Mouse (Mus musculus) liver, embryonic 11.5 days (tissue): Measurements from ENCODE around the gene Pramef12. TPM values are rescaled to one million over a fixed set of nuclear protein-coding genes. Genes with fewer than 3 reads are reported as not detected.

ENCODE experiments used
- ATAC-seq: fragments of 200-750 bp; cut with Nextera tagmentation; replicated peaks from 2 replicates; pipeline ENCODE4 v1.8.0; 2017; ENCODE audit warnings: moderate number of reproducible peaks, mild to moderate bottlenecking, moderate TSS enrichment, moderate library complexity; ENCODE audit not compliant: low FRiP score
- DNase-seq: peaks from one replicate; pipeline ENCODE4 v3.0.0-alpha.2; 2017; ENCODE audit warnings: low spot score
- H3K27ac ChIP-seq: fragments of 300-500 bp; sonication (generic); 2 replicates; pipeline ENCODE4 v1.5.1; 2014; ENCODE audit warnings: mild to moderate bottlenecking, low read depth, low read length, control low read depth
- H3K27me3 ChIP-seq: fragments of 300-500 bp; sonication (generic); replicated peaks from 2 replicates; pipeline ENCODE4 v1.6.1; 2014; ENCODE audit warnings: low read length, mixed read lengths; ENCODE audit not compliant: control insufficient read depth, insufficient read depth
- H3K36me3 ChIP-seq: fragments of 300-500 bp; sonication (generic); 2 replicates; pipeline ENCODE4 v1.6.1; 2014; ENCODE audit warnings: mild to moderate bottlenecking, low read length, moderate library complexity, mixed read lengths; ENCODE audit not compliant: control insufficient read depth, insufficient read depth
- H3K4me1 ChIP-seq: fragments of 300-500 bp; sonication (generic); replicated peaks from 2 replicates; pipeline ENCODE4 v1.6.1; 2014; ENCODE audit warnings: low read length, mixed read lengths; ENCODE audit not compliant: control insufficient read depth, insufficient read depth
- H3K4me2 ChIP-seq: fragments of 300-500 bp; sonication (generic); 2 replicates; pipeline ENCODE4 v1.6.1; 2014; ENCODE audit warnings: mild to moderate bottlenecking, control low read depth, moderate library complexity
- H3K4me3 ChIP-seq: fragments of 300-500 bp; sonication (generic); 2 replicates; pipeline ENCODE4 v1.5.1; 2014; ENCODE audit warnings: low read depth, low read length, control low read depth
- H3K9ac ChIP-seq: fragments of 300-500 bp; sonication (generic); 2 replicates; pipeline ENCODE4 v1.6.1; 2014; ENCODE audit warnings: low read depth, low read length, control low read depth
- H3K9me3 ChIP-seq: fragments of 300-500 bp; sonication (generic); 2 replicates; pipeline ENCODE4 v1.6.1; 2016; ENCODE audit warnings: low read length, inconsistent platforms, mixed read lengths; ENCODE audit not compliant: control insufficient read depth
- WGBS: fragments of 180-500 bp; shearing (Covaris S2); extraction: QIAGEN DNeasy Blood & Tissue Kit; methylation state at CpG from one replicate; pipeline ENCODE4 v1.1.7; 2014; 5-methylcytosine and 5-hydroxymethylcytosine counted together
- polyA plus RNA-seq: library from polyadenylated mRNA; unstranded; fragments of >200 nt; fragmentation: Nextera tagmentation; extraction: Ambion mirVana; gene quantifications from 2 replicates; pipeline ENCODE4 v1.2.1, GENCODE M21; 2014

The Pramef12 gene
- polyA plus RNA-seq = 0.09 TPM in 1 of 2 replicates, not detected in the other

- H3K4me2 ChIP-seq = no peak within 1 kb of the TSS
- no peak within 1 kb of the TSS for H3K27ac ChIP-seq
- no peaks in the 10 kb centered on the region for H3K36me3 ChIP-seq
- H3K4me1 ChIP-seq = no peaks in the 10 kb centered on the region
- H3K27me3 ChIP-seq = no peaks in the 10 kb centered on the region
- DNase-seq (no peak), ATAC-seq (no peak)
- H3K4me3 ChIP-seq = no peak within 1 kb of the TSS
- no peaks in the 10 kb centered on the region for H3K9me3 ChIP-seq
- 59% methylated on average over 9 of the region's 9 CpGs for WGBS
- H3K9ac ChIP-seq = no peak within 1 kb of the TSS
Observed at GRCm38 (mm10) chr4:144408290-144408689, at the start of gene Pramef12. TSS of gene Pramef12 (minus strand) at chr4:144408464.

- H3K9me3 ChIP-seq = no peaks in the 10 kb centered on the region
- no peak within 1 kb of the TSS for H3K4me3 ChIP-seq
- H3K4me1 ChIP-seq = no peaks in the 10 kb centered on the region
- H3K9ac ChIP-seq = no peak within 1 kb of the TSS
- H3K36me3 ChIP-seq = no peaks in the 10 kb centered on the region
- no peak within 1 kb of the TSS for H3K27ac ChIP-seq
- ATAC-seq (no peak), DNase-seq (no peak)
- no peaks in the 10 kb centered on the region for H3K27me3 ChIP-seq
- WGBS = 61% methylated on average over 2 of the region's 2 CpGs
- H3K4me2 ChIP-seq = no peak within 1 kb of the TSS
Observed at GRCm38 (mm10) chr4:144453217-144453616, 45.0 kb upstream of the Pramef12 start, which contains the start of gene Gm9944. TSS of gene Gm9944 (minus strand) at chr4:144453317.

DNA sequence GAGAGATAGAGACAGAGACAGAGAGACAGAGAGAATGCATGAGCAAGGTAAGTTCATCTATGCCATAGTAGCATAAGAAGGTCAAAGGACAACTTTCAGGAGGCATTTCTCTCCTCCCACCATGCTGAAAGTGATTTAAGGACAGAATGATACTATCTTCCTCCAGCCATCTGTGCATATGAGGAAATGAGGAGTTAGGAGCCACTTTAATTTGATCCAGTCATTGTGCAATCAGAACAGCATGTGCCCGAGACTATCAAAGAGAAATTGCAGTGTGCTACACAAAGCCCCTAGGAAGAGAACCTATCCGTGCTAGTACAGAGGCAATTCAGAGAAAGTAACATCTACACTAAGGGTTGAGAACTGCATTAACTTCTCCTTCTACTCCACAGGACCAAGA, 40.3 kb upstream of the Pramef12 start:
- no peaks in the 10 kb centered on the region for H3K4me1 ChIP-seq
- no peaks in the 10 kb centered on the region for H3K36me3 ChIP-seq
- H3K27me3 ChIP-seq = no peaks in the 10 kb centered on the region
- H3K4me2 ChIP-seq = no peak overlapping the region
- no peaks in the 10 kb centered on the region for H3K9me3 ChIP-seq
- no peak overlapping the region for H3K4me3 ChIP-seq
- H3K9ac ChIP-seq = no peak overlapping the region
- ATAC-seq = no peak
- H3K27ac ChIP-seq = no peak overlapping the region
- DNase-seq = no peak
- 74% methylated on average over 2 of the region's 2 CpGs for WGBS

DNA sequence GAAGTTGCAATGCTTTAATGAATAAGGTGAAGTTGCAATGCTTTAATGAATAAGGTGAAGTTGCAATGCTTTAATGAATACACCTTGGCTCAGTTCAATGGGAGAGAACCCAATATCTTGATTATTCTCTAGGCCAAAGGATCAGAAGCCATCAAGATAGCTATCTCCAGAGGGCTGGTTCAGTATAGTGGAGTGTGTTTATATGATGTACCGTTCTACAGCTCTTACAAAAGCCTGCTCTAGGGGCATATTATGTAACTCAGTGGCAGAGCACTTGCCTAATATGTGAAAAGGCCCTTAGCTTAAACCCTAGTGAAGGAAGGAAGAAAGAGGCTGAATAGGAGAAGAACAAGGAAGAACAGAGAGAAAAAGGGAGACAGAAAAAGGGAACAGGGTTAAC, 33.3 kb upstream of the Pramef12 start:
- Histone ChIP-seq H3K4me3 (no peak overlapping the region), H3K9me3 (no peaks in the 10 kb centered on the region), H3K36me3 (no peaks in the 10 kb centered on the region), H3K4me1 (no peaks in the 10 kb centered on the region), H3K9ac (no peak overlapping the region), H3K27me3 (no peaks in the 10 kb centered on the region), H3K4me2 (no peak overlapping the region), H3K27ac (no peak overlapping the region)
- ATAC-seq (no peak), DNase-seq (no peak)
- 63% methylated on average over 1 of the region's 1 CpGs for WGBS

- DNase-seq (no peak), ATAC-seq (no peak)
- Histone ChIP-seq H3K9ac (no peak overlapping the region), H3K27ac (no peak overlapping the region), H3K9me3 (no peaks in the 10 kb centered on the region), H3K4me1 (no peaks in the 10 kb centered on the region), H3K4me3 (no peak overlapping the region), H3K27me3 (no peaks in the 10 kb centered on the region), H3K4me2 (no peak overlapping the region), H3K36me3 (no peaks in the 10 kb centered on the region)
- WGBS = 77% methylated on average over 4 of the region's 4 CpGs
Observed at GRCm38 (mm10) chr4:144441095-144441494, 32.8 kb upstream of the Pramef12 start.

- ATAC-seq (no peak), DNase-seq (no peak)
- Histone ChIP-seq H3K4me3 (no peak within 1 kb of the TSS), H3K9ac (no peak within 1 kb of the TSS), H3K4me2 (no peak within 1 kb of the TSS), H3K27ac (no peak within 1 kb of the TSS), H3K4me1 (no peaks in the 10 kb centered on the region), H3K9me3 (no peaks in the 10 kb centered on the region), H3K27me3 (no peaks in the 10 kb centered on the region), H3K36me3 (no peaks in the 10 kb centered on the region)
Observed at GRCm38 (mm10) chr4:144438672-144439071, 30.4 kb upstream of the Pramef12 start, which contains the start of gene 1700012P22Rik. TSS of gene 1700012P22Rik (minus strand) at chr4:144438772.

DNA sequence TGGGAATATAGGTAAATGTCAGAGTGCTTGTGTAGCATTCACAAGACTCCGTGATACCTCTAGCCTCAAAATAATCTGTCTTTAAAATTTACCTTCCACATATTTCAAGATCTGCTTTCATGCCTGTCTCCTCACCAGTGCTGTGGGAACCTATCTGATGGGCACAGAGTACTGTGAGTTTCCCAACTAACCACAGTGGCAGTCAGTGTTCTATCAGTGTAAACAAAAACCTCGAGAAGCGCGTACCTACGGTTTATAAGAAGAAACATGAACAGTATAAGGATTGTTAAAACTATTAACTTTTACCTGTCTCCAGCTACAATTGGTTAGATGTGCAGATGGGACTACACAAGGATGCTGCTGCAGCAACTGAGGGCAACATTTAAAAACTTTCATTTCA, 25.0 kb upstream of the Pramef12 start:
- Histone ChIP-seq H3K4me3 (no peak overlapping the region), H3K4me2 (no peak overlapping the region), H3K36me3 (no peaks in the 10 kb centered on the region), H3K9me3 (no peaks in the 10 kb centered on the region), H3K9ac (no peak overlapping the region), H3K27ac (no peak overlapping the region), H3K27me3 (no peaks in the 10 kb centered on the region), H3K4me1 (no peaks in the 10 kb centered on the region)
- DNase-seq = no peak
- WGBS = 77% methylated on average over 5 of the region's 5 CpGs
- ATAC-seq = no peak

GRCm38 (mm10) chr4:144430723-144431122, 22.5 kb upstream of the Pramef12 start:
- no peak for DNase-seq
- ATAC-seq = no peak

GRCm38 (mm10) chr4:144428868-144429267, 20.6 kb upstream of the Pramef12 start:
- Histone ChIP-seq H3K4me3 (no peak overlapping the region), H3K27me3 (no peaks in the 10 kb centered on the region), H3K36me3 (no peaks in the 10 kb centered on the region), H3K9me3 (no peaks in the 10 kb centered on the region), H3K4me1 (no peaks in the 10 kb centered on the region), H3K4me2 (no peak overlapping the region), H3K9ac (no peak overlapping the region), H3K27ac (no peak overlapping the region)
- no peak for DNase-seq
- 25% methylated on average over 3 of the region's 3 CpGs for WGBS
- no peak for ATAC-seq

More at GRCm38 (mm10) chr4:144430723-144431122, 22.5 kb upstream of the Pramef12 start:
- Histone ChIP-seq H3K4me1 (no peaks in the 10 kb centered on the region), H3K27ac (no peak overlapping the region), H3K4me3 (no peak overlapping the region), H3K9me3 (no peaks in the 10 kb centered on the region), H3K9ac (no peak overlapping the region), H3K36me3 (no peaks in the 10 kb centered on the region), H3K4me2 (no peak overlapping the region), H3K27me3 (no peaks in the 10 kb centered on the region)
- 64% methylated on average over 2 of the region's 2 CpGs for WGBS
